Mouse (Mus musculus) limb, embryonic 13.5 days (tissue): Measurements from ENCODE around the gene Krt222. TPM values are rescaled to one million over a fixed set of nuclear protein-coding genes. Genes with fewer than 3 reads are reported as not detected.

Experiments used
- ATAC-seq: fragments of 200-750 bp; cut with Nextera tagmentation; 2 replicates; pipeline ENCODE4 v1.8.0; 2017; ENCODE audit warnings: low read depth, moderate number of reproducible peaks, moderate TSS enrichment; ENCODE audit not compliant: low FRiP score
- H3K27ac ChIP-seq: fragments of 300-500 bp; sonication (generic); 2 replicates; pipeline ENCODE4 v1.5.1; 2015; ENCODE audit warnings: inconsistent platforms, mild to moderate bottlenecking, moderate library complexity
- H3K27me3 ChIP-seq: fragments of 300-500 bp; sonication (generic); 2 replicates; pipeline ENCODE4 v1.6.1; 2015; ENCODE audit warnings: mild to moderate bottlenecking, inconsistent platforms
- H3K36me3 ChIP-seq: fragments of 300-500 bp; sonication (generic); 2 replicates; pipeline ENCODE4 v1.6.1; 2015; ENCODE audit warnings: inconsistent platforms, mild to moderate bottlenecking, moderate library complexity
- H3K4me1 ChIP-seq: fragments of 300-500 bp; sonication (generic); 2 replicates; pipeline ENCODE4 v1.6.1; 2015; ENCODE audit warnings: inconsistent platforms
- H3K4me2 ChIP-seq: fragments of 300-500 bp; sonication (generic); replicated peaks from 2 replicates; pipeline ENCODE4 v1.6.1; 2015; ENCODE audit warnings: inconsistent platforms, mild to moderate bottlenecking, moderate library complexity
- H3K4me3 ChIP-seq: fragments of 300-500 bp; sonication (generic); 2 replicates; pipeline ENCODE4 v1.5.1; 2015; ENCODE audit warnings: moderate library complexity, mild to moderate bottlenecking, inconsistent platforms
- H3K9ac ChIP-seq: fragments of 300-500 bp; sonication (generic); 2 replicates; pipeline ENCODE4 v1.6.1; 2015; ENCODE audit warnings: mild to moderate bottlenecking, inconsistent platforms
- H3K9me3 ChIP-seq: fragments of 300-500 bp; sonication (generic); 2 replicates; pipeline ENCODE4 v1.6.1; 2016; ENCODE audit warnings: inconsistent platforms
- WGBS: fragments of 180-500 bp; shearing (Covaris S2); methylation state at CpG from one replicate; pipeline ENCODE4 v1.1.7; 2015; 5-methylcytosine and 5-hydroxymethylcytosine counted together
- polyA plus RNA-seq: library from polyadenylated mRNA; unstranded; fragments of >200 nt; fragmentation: Nextera tagmentation; extraction: Ambion mirVana; gene quantifications from 2 replicates; pipeline ENCODE4 v1.2.1, GENCODE M21; 2015

Krt222 gene
- polyA plus RNA-seq, 1 experiment from 2014 or later = 0.24 TPM

GRCm38 (mm10) chr11:99231049-99231816 lies 12.7 kb downstream of the Krt222 start:
- H3K27ac ChIP-seq = peak overlapping the region; percentile 99
- H3K4me2 ChIP-seq = peak overlapping the region; percentile 78
- ATAC-seq = no peak; the same call in 1 of the 2 replicates
- no peaks in the 10 kb centered on the region for H3K9me3 ChIP-seq
- H3K27me3 ChIP-seq = no peaks in the 10 kb centered on the region
- H3K4me3 ChIP-seq = peak overlapping the region; percentile 82
- WGBS = 21% methylated on average over 15 of the region's 15 CpGs
- peaks cover 17% of the 10 kb centered on the region for H3K36me3 ChIP-seq
- H3K9ac ChIP-seq = peak overlapping the region; percentile 99
- peaks cover 25% of the 10 kb centered on the region for H3K4me1 ChIP-seq

- Histone ChIP-seq H3K27me3 (no peaks in the 10 kb centered on the region), H3K36me3 (peaks cover 22% of the 10 kb centered on the region), H3K9me3 (no peaks in the 10 kb centered on the region), H3K9ac (peak within 1 kb of the TSS; percentile 99), H3K27ac (peak within 1 kb of the TSS; percentile 99), H3K4me3 (peak within 1 kb of the TSS; percentile 82), H3K4me2 (peak within 1 kb of the TSS; percentile 78), H3K4me1 (peaks cover 28% of the 10 kb centered on the region)
- under 1% methylated on average over 80 of the region's 87 CpGs for WGBS
- ATAC-seq = peak; percentile 88
Observed at GRCm38 (mm10) chr11:99230261-99231048, 13.4 kb downstream of the Krt222 start, which contains the start of gene Smarce1. Gene Smarce1 (minus strand): TSS chr11:99231017.

- peaks cover 28% of the 10 kb centered on the region for H3K4me1 ChIP-seq
- H3K27ac ChIP-seq = peak overlapping the region; percentile 99
- H3K9me3 ChIP-seq = no peaks in the 10 kb centered on the region
- H3K4me3 ChIP-seq = peak overlapping the region; percentile 82
- no peaks in the 10 kb centered on the region for H3K27me3 ChIP-seq
- 0 out of 2 replicates have a peak, but pooled peaks have one; percentile 13 for ATAC-seq
- H3K9ac ChIP-seq = peak overlapping the region; percentile 99
- H3K4me2 ChIP-seq = peak overlapping the region; percentile 78
- 0% methylated on average over 29 of the region's 31 CpGs for WGBS
- H3K36me3 ChIP-seq = peaks cover 30% of the 10 kb centered on the region
Observed at GRCm38 (mm10) chr11:99229641-99230260, 14.1 kb downstream of the Krt222 start.

GRCm38 (mm10) chr11:99226298-99226697 lies 17.6 kb downstream of the Krt222 start:
- ATAC-seq = no peak
- Histone ChIP-seq H3K4me3 (no peak overlapping the region), H3K27ac (no peak overlapping the region), H3K4me2 (no peak overlapping the region), H3K27me3 (no peaks in the 10 kb centered on the region), H3K9me3 (no peaks in the 10 kb centered on the region), H3K36me3 (peaks cover 58% of the 10 kb centered on the region), H3K9ac (no peak overlapping the region), H3K4me1 (peaks cover 27% of the 10 kb centered on the region)
- 83% methylated on average over 5 of the region's 5 CpGs for WGBS

GRCm38 (mm10) chr11:99223310-99223709 lies 20.6 kb downstream of the Krt222 start:
- Histone ChIP-seq H3K27me3 (no peaks in the 10 kb centered on the region), H3K4me3 (no peak overlapping the region), H3K4me2 (no peak overlapping the region), H3K9ac (no peak overlapping the region), H3K36me3 (peaks cover 82% of the 10 kb centered on the region), H3K27ac (no peak overlapping the region), H3K9me3 (no peaks in the 10 kb centered on the region), H3K4me1 (peaks cover 18% of the 10 kb centered on the region)
- no peak for ATAC-seq
- WGBS = 87% methylated on average over 5 of the region's 5 CpGs

- no peak for ATAC-seq
- Histone ChIP-seq H3K27me3 (no peaks in the 10 kb centered on the region), H3K27ac (no peak overlapping the region), H3K9ac (no peak overlapping the region), H3K4me3 (no peak overlapping the region), H3K4me2 (no peak overlapping the region), H3K36me3 (peaks cover 83% of the 10 kb centered on the region), H3K9me3 (no peaks in the 10 kb centered on the region), H3K4me1 (peaks cover 10% of the 10 kb centered on the region)
- WGBS = 73% methylated on average over 2 of the region's 2 CpGs
Observed at GRCm38 (mm10) chr11:99221811-99222210, 22.1 kb downstream of the Krt222 start.

GRCm38 (mm10) chr11:99217248-99217986 lies 26.5 kb downstream of the Krt222 start:
- WGBS = 93% methylated on average over 7 of the region's 7 CpGs
- H3K9me3 ChIP-seq = no peaks in the 10 kb centered on the region
- peaks cover 88% of the 10 kb centered on the region for H3K36me3 ChIP-seq
- no peak overlapping the region for H3K4me2 ChIP-seq
- ATAC-seq = no peak
- H3K4me3 ChIP-seq = no peak overlapping the region
- no peaks in the 10 kb centered on the region for H3K27me3 ChIP-seq
- H3K4me1 ChIP-seq = no peaks in the 10 kb centered on the region
- no peak overlapping the region for H3K27ac ChIP-seq
- no peak overlapping the region for H3K9ac ChIP-seq

- H3K4me2 ChIP-seq = no peak overlapping the region
- no peaks in the 10 kb centered on the region for H3K27me3 ChIP-seq
- ATAC-seq = no peak
- H3K4me3 ChIP-seq = no peak overlapping the region
- H3K9me3 ChIP-seq = no peaks in the 10 kb centered on the region
- no peaks in the 10 kb centered on the region for H3K4me1 ChIP-seq
- peaks cover 90% of the 10 kb centered on the region for H3K36me3 ChIP-seq
- no peak overlapping the region for H3K27ac ChIP-seq
- no peak overlapping the region for H3K9ac ChIP-seq
- 95% methylated on average over 3 of the region's 3 CpGs for WGBS
Observed at GRCm38 (mm10) chr11:99216181-99216580, 27.7 kb downstream of the Krt222 start.

- no peak for ATAC-seq
- Histone ChIP-seq H3K4me2 (no peak overlapping the region), H3K4me1 (no peaks in the 10 kb centered on the region), H3K27ac (no peak overlapping the region), H3K4me3 (no peak overlapping the region), H3K36me3 (peaks cover 87% of the 10 kb centered on the region), H3K9ac (no peak overlapping the region), H3K9me3 (no peaks in the 10 kb centered on the region), H3K27me3 (no peaks in the 10 kb centered on the region)
- 87% methylated on average over 7 of the region's 7 CpGs for WGBS
Observed at GRCm38 (mm10) chr11:99212693-99213092, 31.2 kb downstream of the Krt222 start.

- no peak overlapping the region for H3K4me3 ChIP-seq
- no peaks in the 10 kb centered on the region for H3K9me3 ChIP-seq
- H3K4me2 ChIP-seq = no peak overlapping the region
- no peaks in the 10 kb centered on the region for H3K27me3 ChIP-seq
- H3K9ac ChIP-seq = no peak overlapping the region
- 59% methylated on average over 2 of the region's 2 CpGs for WGBS
- H3K27ac ChIP-seq = no peak overlapping the region
- H3K36me3 ChIP-seq = peaks cover 80% of the 10 kb centered on the region
- H3K4me1 ChIP-seq = no peaks in the 10 kb centered on the region
- no peak for ATAC-seq
Observed at GRCm38 (mm10) chr11:99211964-99212363, 31.9 kb downstream of the Krt222 start.

- H3K9me3 ChIP-seq = no peaks in the 10 kb centered on the region
- H3K27me3 ChIP-seq = no peaks in the 10 kb centered on the region
- no peak overlapping the region for H3K27ac ChIP-seq
- H3K4me2 ChIP-seq = no peak overlapping the region
- H3K36me3 ChIP-seq = peaks cover 45% of the 10 kb centered on the region
- no peak for ATAC-seq
- H3K4me1 ChIP-seq = peaks cover 4% of the 10 kb centered on the region; the same call in 1 of the 2 replicates
- 81% methylated on average over 8 of the region's 8 CpGs for WGBS
- no peak overlapping the region for H3K4me3 ChIP-seq
- no peak overlapping the region for H3K9ac ChIP-seq
Observed at GRCm38 (mm10) chr11:99208105-99208669, 35.7 kb downstream of the Krt222 start.
